Mouse (Mus musculus): ENCODE data around the gene Ptprcap.

Ptprcap gene

GRCm38 (mm10) chr19:4147022-4147405 lies 6.4 kb upstream of the Ptprcap start:
- DNase-seq (ENCODE audit: extremely low spot score, low read depth, low spot score), result no peak

GRCm38 (mm10) chr19:4147782-4148490 lies 5.5 kb upstream of the Ptprcap start:
- no peak for DNase-seq (ENCODE audit: extremely low spot score, low read depth, low spot score)

GRCm38 (mm10) chr19:4148491-4148806 lies 5.0 kb upstream of the Ptprcap start, which contains the start of gene Coro1b:
Gene Coro1b, plus strand, starts transcription at chr19:4148619.
- DNase-seq (ENCODE audit: extremely low spot score, low read depth, low spot score), result peak; percentile 54

- no peak for DNase-seq (ENCODE audit: extremely low spot score, low read depth, low spot score)
Observed at GRCm38 (mm10) chr19:4148819-4149218, 4.6 kb upstream of the Ptprcap start.

GRCm38 (mm10) chr19:4149283-4149682 lies 4.1 kb upstream of the Ptprcap start:
- no peak for DNase-seq (ENCODE audit: extremely low spot score, low read depth, low spot score)

DNA sequence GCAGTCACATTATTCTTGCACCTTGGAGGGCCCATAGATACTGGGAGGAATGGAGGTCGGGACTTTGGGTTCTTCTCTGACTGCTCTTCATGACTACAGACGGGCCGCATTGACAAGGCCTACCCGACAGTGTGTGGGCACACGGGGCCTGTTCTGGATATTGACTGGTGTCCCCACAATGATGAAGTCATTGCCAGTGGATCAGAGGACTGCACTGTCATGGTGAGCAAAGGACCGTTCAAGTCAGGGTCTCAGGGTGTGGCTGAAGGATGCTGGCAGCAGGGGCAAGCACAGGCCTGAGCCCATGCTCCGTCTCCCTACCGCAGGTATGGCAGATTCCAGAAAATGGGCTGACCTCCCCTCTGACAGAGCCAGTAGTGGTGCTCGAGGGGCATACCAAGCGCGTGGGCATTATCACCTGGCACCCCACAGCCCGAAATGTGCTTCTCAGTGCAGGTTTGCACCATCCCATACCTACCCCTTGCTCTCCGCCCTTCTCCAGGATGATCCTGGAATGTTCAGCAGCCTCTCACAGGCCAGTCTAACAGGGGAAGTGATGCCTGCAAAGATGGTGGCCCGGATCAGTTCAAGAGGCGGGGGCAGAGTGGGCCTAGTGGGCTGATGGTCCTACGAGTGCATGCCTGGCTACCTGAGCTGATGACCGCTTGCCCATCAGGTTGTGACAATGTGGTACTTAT lies 3.5 kb upstream of the Ptprcap start:
- no peak for DNase-seq (ENCODE audit: extremely low spot score, low read depth, low spot score)

GRCm38 (mm10) chr19:4150567-4151487 lies 2.6 kb upstream of the Ptprcap start:
- no peak for DNase-seq (ENCODE audit: extremely low spot score, low read depth, low spot score)

DNA sequence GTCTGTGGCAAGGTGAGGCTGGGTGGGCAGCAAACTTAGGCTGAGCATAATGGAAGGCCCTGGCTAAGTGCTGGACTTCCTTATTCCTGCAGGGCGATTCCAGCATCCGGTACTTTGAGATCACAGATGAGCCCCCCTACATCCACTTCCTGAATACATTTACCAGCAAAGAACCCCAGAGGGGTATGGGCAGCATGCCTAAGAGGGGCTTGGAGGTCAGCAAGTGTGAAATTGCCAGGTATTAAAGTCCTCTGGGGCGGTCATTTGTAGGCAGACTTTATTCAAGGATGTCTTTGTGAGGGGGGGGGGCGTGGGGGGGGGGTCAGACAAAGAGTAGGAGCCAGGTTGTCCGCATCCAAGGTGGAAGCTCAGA lies 1.9 kb upstream of the Ptprcap start:
- no peak for DNase-seq (ENCODE audit: extremely low spot score, low read depth, low spot score)

GRCm38 (mm10) chr19:4151898-4152297 lies 1.5 kb upstream of the Ptprcap start:
- no peak for DNase-seq (ENCODE audit: extremely low spot score, low read depth, low spot score)

- no peak for DNase-seq (ENCODE audit: extremely low spot score, low read depth, low spot score)
Observed at GRCm38 (mm10) chr19:4152445-4153231, 766 bp upstream of the Ptprcap start.

GRCm38 (mm10) chr19:4154437-4155222 lies 1.2 kb downstream of the Ptprcap start:
- no peak for DNase-seq (ENCODE audit: extremely low spot score, low read depth, low spot score)

DNA sequence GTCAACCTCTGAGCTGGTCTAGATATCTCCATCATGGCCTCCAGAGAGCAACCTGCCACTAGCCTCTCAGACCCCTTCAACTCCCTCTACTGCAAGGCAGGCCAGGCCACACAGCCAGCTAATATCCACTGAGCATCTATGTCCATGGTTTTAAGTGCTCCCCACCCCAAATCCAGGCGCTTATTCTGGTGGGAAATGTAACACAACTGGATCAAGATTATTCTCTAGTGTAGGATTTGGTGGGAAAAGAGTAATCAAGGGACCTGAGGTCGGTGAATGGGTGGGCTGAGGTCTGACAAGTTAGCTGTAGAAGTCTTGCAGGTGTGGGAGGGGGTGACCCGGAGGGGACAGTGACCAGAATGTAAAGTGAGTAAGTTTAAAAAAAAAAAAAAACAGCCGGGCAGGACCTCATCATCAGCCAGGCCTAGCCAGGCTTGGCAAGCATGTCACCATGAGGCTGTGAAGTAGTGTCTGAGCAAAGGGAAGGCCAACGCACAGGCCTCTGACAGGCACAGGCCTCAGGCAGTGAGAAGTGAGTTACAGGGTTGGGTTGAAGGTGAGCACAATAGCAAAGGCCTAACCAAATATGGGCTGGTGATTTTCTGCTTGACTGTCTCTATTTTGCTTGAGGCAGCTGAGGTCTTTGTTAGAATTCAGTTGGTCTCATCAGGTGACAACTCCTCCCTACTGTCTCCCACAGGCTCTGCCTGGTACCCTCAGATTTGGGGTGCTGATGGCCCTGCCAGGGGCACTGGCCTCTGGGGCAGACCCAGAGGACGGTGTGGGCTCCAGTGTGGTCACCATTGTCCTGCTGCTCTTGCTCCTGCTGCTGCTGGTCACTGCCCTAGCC lies 2.0 kb downstream of the Ptprcap start:
- no peak for DNase-seq (ENCODE audit: extremely low spot score, low read depth, low spot score)

DNA sequence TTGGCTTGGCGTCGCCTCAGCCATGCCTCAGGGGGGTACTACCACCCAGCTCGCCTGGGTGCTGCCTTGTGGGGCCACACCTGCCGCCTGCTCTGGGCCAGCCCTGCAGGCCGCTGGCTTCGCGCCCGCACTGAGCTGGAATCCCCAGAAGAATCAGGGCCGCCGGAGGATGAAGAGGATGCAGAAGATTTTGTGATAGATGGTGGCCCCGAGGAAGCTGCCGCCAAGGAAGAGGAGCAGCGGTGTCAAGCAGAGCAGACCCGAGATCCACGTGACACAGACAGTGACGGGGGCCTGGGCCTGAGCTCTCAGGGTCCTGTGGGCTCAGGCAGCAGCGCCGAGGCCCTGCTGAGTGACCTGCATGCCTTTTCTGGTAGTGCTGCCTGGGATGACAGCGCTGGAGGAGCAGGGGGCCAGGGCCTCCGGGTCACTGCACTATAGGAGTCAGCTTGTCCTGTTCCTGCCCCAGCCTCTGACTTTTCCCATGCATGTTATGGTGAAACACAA lies 2.7 kb downstream of the Ptprcap start:
- no peak for DNase-seq (ENCODE audit: extremely low spot score, low read depth, low spot score)

DNA sequence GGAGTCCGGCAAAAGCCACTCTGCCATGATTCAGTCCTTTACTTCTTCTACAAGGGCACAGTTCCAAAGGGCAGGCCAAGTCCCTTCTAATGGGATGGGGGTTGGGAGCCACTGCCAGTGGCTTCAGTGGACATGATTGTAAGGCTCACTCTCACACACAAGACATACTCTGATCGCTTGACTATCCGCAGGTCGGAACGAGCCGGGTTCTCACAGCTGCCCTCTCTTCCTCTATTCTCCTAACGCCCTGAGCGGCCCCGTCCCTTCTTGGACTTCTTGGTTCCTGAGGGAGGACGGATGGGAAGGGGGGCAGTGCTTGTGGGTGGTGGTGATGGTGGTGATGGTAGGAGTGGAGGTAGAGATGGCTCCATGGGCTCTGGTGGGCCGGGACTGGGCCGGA lies 3.4 kb downstream of the Ptprcap start:
- no peak for DNase-seq (ENCODE audit: extremely low spot score, low read depth, low spot score)

DNA sequence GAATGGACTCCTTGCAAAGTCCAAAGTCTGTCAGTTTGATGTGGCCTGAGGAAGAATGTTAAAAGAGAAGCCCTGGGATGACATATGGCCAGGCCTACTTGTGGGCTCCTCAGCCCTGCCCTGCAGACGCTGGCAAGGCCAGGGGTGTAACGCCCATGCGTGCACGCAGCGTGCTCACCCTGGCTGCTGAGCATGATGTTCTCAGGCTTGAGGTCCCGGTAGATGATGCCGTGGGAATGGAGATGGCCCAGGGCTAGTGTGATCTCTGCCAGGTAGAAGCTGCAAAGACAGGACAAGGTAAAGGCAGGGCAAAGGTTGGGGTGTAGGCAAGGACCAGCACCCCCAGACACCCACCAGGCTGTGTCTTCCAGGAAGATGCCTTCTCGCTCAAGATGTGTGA lies 5.6 kb downstream of the Ptprcap start:
- DNase-seq (ENCODE audit: extremely low spot score, low read depth, low spot score), result no peak

- peak; percentile 86 for DNase-seq (ENCODE audit: extremely low spot score, low read depth, low spot score)
Observed at GRCm38 (mm10) chr19:4162646-4163542, 9.5 kb downstream of the Ptprcap start, which contains the start of gene Rps6kb2. Gene Rps6kb2, minus strand, starts transcription at chr19:4163354.

DNA sequence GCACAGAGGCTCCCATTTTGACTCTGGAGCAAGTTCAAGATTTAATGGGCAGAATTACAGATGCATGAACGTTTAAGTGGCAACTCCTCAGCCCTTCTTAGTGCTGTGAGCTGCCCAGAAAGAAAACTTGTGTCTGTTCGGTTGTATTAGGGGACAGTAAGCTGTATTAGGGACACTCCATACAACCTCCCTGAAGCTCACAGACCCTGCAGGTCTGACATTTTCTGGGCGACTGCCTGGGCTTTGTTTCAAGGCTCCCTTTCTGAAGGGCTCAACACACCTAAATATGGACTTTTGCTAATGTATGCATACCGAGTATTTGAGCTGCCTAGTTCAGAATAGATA lies 10.1 kb downstream of the Ptprcap start:
- no peak for DNase-seq (ENCODE audit: extremely low spot score, low read depth, low spot score)

DNA sequence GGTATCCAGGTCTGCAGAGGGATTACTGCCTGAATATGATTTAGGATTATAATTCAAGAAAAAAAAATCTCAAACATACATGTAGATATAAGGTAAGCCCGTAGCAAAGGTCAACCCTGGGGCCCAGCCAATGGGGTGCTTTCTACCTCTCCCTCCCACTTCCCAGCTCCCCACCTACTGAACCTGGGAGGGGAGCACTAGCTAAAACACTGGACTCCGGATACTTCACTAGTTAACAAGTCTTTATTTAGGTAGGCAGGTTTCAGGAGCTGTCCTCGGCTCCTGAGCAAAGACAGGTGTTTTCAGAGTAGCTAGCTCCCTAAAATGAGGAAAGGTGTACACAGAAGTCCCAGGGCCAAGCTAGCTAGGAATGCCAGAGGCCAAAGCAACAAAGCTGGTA lies 10.7 kb downstream of the Ptprcap start:
- no peak for DNase-seq (ENCODE audit: extremely low spot score, low read depth, low spot score)
